Mouse (Mus musculus) kidney, adult 8-10 months (tissue): ENCODE data around the gene Gm21972.
A peak's percentile ranks its signal among the peaks of the same experiment; 100 is the strongest.

Source experiments
- DNase-seq, 2 experiments: peaks; one replicate each; pipeline ENCODE4 v3.0.0; 2022

Gene Gm21972

GRCm38 (mm10) chr1:86133337-86133736 lies at the start of gene Gm21972:
Gene Gm21972 (plus strand): TSS chr1:86133637.
- DNase-seq: no peak

- no peak for DNase-seq
These were observed 39.0 kb upstream of the Gm21972 start for GRCm38 (mm10) chr1:86094413-86094812.

GRCm38 (mm10) chr1:86105054-86105453 lies 28.4 kb upstream of the Gm21972 start:
- DNase-seq: no peak

GRCm38 (mm10) chr1:86111779-86112178 lies 21.7 kb upstream of the Gm21972 start, which contains the start of gene Htr2b:
Gene Htr2b (minus strand): TSS chr1:86111970.
- DNase-seq: peak; percentile 4 to 6

GRCm38 (mm10) chr1:86114141-86114540 lies 19.3 kb upstream of the Gm21972 start:
- DNase-seq: peak in 1 of 2 experiments; percentile 5

GRCm38 (mm10) chr1:86119549-86119948 lies 13.9 kb upstream of the Gm21972 start:
- no peak for DNase-seq

GRCm38 (mm10) chr1:86126036-86126435 lies 7.4 kb upstream of the Gm21972 start:
- no peak for DNase-seq

GRCm38 (mm10) chr1:86135315-86135714 lies 1.9 kb downstream of the Gm21972 start:
- DNase-seq: no peak

GRCm38 (mm10) chr1:86141081-86141480 lies 7.6 kb downstream of the Gm21972 start:
- DNase-seq: no peak

GRCm38 (mm10) chr1:86143165-86143564 lies 9.7 kb downstream of the Gm21972 start:
- no peak for DNase-seq

GRCm38 (mm10) chr1:86144001-86144944 lies 10.8 kb downstream of the Gm21972 start:
- no peak for DNase-seq

- no peak for DNase-seq
These were observed 12.9 kb downstream of the Gm21972 start for GRCm38 (mm10) chr1:86146293-86146692.

GRCm38 (mm10) chr1:86147557-86147956 lies 14.1 kb downstream of the Gm21972 start:
- DNase-seq: no peak

- no peak for DNase-seq
These were observed 14.7 kb downstream of the Gm21972 start for GRCm38 (mm10) chr1:86148161-86148560.

GRCm38 (mm10) chr1:86150929-86151328 lies 17.5 kb downstream of the Gm21972 start:
- no peak for DNase-seq

- no peak for DNase-seq
These were observed 17.9 kb downstream of the Gm21972 start for GRCm38 (mm10) chr1:86151376-86151775.

- peak in 1 of 2 experiments; percentile 36 for DNase-seq
These were observed 19.2 kb downstream of the Gm21972 start for GRCm38 (mm10) chr1:86152618-86153017.

- peak; percentile 95 to 96 for DNase-seq
These were observed 20.8 kb downstream of the Gm21972 start, which contains the start of gene Armc9 for GRCm38 (mm10) chr1:86154133-86154823. Gene Armc9 (plus strand): TSS chr1:86154780.

- no peak for DNase-seq
These were observed 21.4 kb downstream of the Gm21972 start for GRCm38 (mm10) chr1:86154824-86155164.

- DNase-seq: no peak
These were observed 22.6 kb downstream of the Gm21972 start for GRCm38 (mm10) chr1:86156075-86156474.

- no peak for DNase-seq
These were observed 23.2 kb downstream of the Gm21972 start for GRCm38 (mm10) chr1:86156595-86156994.

GRCm38 (mm10) chr1:86160059-86160458 lies 26.6 kb downstream of the Gm21972 start:
- no peak for DNase-seq

- DNase-seq: no peak
These were observed 27.0 kb downstream of the Gm21972 start for GRCm38 (mm10) chr1:86160479-86160878.

GRCm38 (mm10) chr1:86161061-86161460 lies 27.6 kb downstream of the Gm21972 start:
- no peak for DNase-seq
